Mouse (Mus musculus) ES-E14 (cell line): ENCODE measurements around the gene Adgrd1. TPM values are rescaled to one million over a fixed set of nuclear protein-coding genes. Genes with fewer than 3 reads are reported as not detected.

ENCODE experiments used
- DNase-seq: peaks from one replicate; pipeline ENCODE4 v3.0.0-alpha.2; 2013; ENCODE audit warnings: low read depth, low spot score
- H3K27ac ChIP-seq: 2 replicates; pipeline ENCODE4 v1.5.1; 2012; ENCODE audit warnings: low read depth, mild to moderate bottlenecking, low read length, moderate library complexity, mixed read lengths; ENCODE audit not compliant: poor library complexity, insufficient read depth, severe bottlenecking
- H3K36me3 ChIP-seq: 2 replicates; pipeline ENCODE4 v1.6.1; 2012; ENCODE audit warnings: mild to moderate bottlenecking, low read length, moderate library complexity, mixed read lengths; ENCODE audit not compliant: control insufficient read depth, poor library complexity, insufficient read depth, severe bottlenecking
- H3K4me1 ChIP-seq, 2 experiments: fragments of 150-350 bp in 1 of 2; sonication (generic) in 1 of 2; 2 replicates each; pipeline ENCODE4 v1.6.1; 2012; ENCODE audit warnings: low read length in 2 of 2, mild to moderate bottlenecking in 1 of 2, mixed read lengths in 1 of 2; ENCODE audit not compliant: control insufficient read depth in 2 of 2, insufficient read depth in 2 of 2, poor library complexity in 1 of 2
- H3K4me3 ChIP-seq, 2 experiments: fragments of 150-350 bp in 1 of 2; sonication (generic) in 1 of 2; 2 replicates each; pipeline ENCODE4 v1.5.1; 2012; ENCODE audit warnings: low read length in 2 of 2, low read depth in 1 of 2, mild to moderate bottlenecking in 1 of 2, mixed read lengths in 1 of 2; ENCODE audit not compliant: insufficient read depth in 1 of 2, poor library complexity in 1 of 2, severe bottlenecking in 1 of 2
- H3K9ac ChIP-seq: 2 replicates; pipeline ENCODE4 v1.6.1; 2012; ENCODE audit warnings: low read depth, mild to moderate bottlenecking, low read length, mixed read lengths; ENCODE audit not compliant: poor library complexity, insufficient read depth, severe bottlenecking
- H3K9me3 ChIP-seq: fragments of 150-350 bp; sonication (generic); 2 replicates; pipeline ENCODE4 v1.6.1; 2012; ENCODE audit warnings: low read depth, mild to moderate bottlenecking, low read length; ENCODE audit not compliant: control insufficient read depth, insufficient read depth
- CHD2 ChIP-seq: IDR thresholded peaks from 2 replicates; pipeline ENCODE4 v1.6.1; 2014; ENCODE audit warnings: mild to moderate bottlenecking, low read depth, low read length, inconsistent platforms
- HCFC1 ChIP-seq: IDR thresholded peaks from 2 replicates; pipeline ENCODE4 v1.6.1; 2012; ENCODE audit warnings: low read length, inconsistent platforms, borderline replicate concordance; ENCODE audit not compliant: insufficient read depth
- MAFK ChIP-seq: IDR thresholded peaks from 2 replicates; pipeline ENCODE4 v1.6.1; 2014; ENCODE audit warnings: mild to moderate bottlenecking, low read depth, low read length, inconsistent platforms; ENCODE audit not compliant: insufficient read depth
- ZC3H11A ChIP-seq: IDR thresholded peaks from 2 replicates; pipeline ENCODE4 v1.6.1; 2012; ENCODE audit warnings: low read depth, mild to moderate bottlenecking, inconsistent platforms, low read length, borderline replicate concordance
- ZNF384 ChIP-seq: IDR thresholded peaks from 2 replicates; pipeline ENCODE4 v1.6.1; 2012; ENCODE audit warnings: low read depth, low read length, inconsistent platforms
- in situ Hi-C, 2 experiments: fragments of 600-800 bp; cut with MboI; formaldehyde crosslinking; loops; one replicate each; pipeline ENCODE4 v1.15.1; 2025; ENCODE audit warnings: low sequenced_read_pairs in 2 of 2, inconsistent platforms in 1 of 2; ENCODE audit not compliant: unreplicated experiment in 2 of 2
- total RNA-seq: library from RNA; depleted of rRNA; stranded (reverse); fragments of 300-350 nt; gene quantifications from 2 replicates; pipeline ENCODE4 v1.2.3, GENCODE M21; 2012

The Adgrd1 gene
- total RNA-seq, 1 experiment = 1.1 TPM

DNA sequence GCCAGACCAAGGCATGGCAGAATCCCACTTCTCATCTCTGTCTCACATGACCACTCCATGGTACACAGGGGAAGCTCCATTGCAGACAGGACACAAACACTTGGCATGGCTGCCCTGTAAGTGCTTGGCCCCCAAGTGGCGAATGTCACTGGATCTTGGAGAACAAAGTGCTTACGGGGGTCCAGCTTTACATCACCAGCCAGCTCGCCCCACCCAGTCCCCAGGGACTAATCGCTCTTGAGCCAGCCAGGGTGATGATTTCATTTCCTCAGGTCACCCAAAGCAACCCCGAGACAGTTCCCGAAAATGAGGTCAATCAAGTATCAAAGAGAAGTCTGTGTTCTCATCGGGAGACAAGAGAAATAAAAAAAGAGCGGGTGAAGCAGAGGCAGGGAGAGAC lies 33.8 kb downstream of the Adgrd1 start:
- Histone ChIP-seq H3K9ac (no peak overlapping the region), H3K9me3 (no peaks in the 10 kb centered on the region), H3K27ac (no peak overlapping the region), H3K4me3 (no peak overlapping the region), H3K36me3 (no peaks in the 10 kb centered on the region), H3K4me1 (no peaks in the 10 kb centered on the region)
- DNase-seq = no peak
- in situ Hi-C loops = no loop called here
- TF ChIP-seq CHD2 (no peak), ZNF384 (no peak), MAFK (no peak), HCFC1 (no peak), ZC3H11A (no peak)

GRCm38 (mm10) chr5:129137405-129137804 lies 40.9 kb downstream of the Adgrd1 start:
- H3K9ac ChIP-seq = no peak overlapping the region
- in situ Hi-C loops = no loop called here
- no peaks in the 10 kb centered on the region for H3K9me3 ChIP-seq
- H3K4me1 ChIP-seq = no peaks in the 10 kb centered on the region
- no peaks in the 10 kb centered on the region for H3K36me3 ChIP-seq
- H3K27ac ChIP-seq = no peak overlapping the region
- TF ChIP-seq ZNF384 (no peak), CHD2 (no peak), ZC3H11A (no peak), HCFC1 (no peak), MAFK (no peak)
- DNase-seq = no peak
- H3K4me3 ChIP-seq = no peak overlapping the region

- H3K4me1 ChIP-seq = peaks cover 0 to 6% of the 10 kb centered on the region in 2 experiments; a peak in 2 of 4 replicates
- no peak overlapping the region for H3K27ac ChIP-seq
- no peaks in the 10 kb centered on the region for H3K36me3 ChIP-seq
- TF ChIP-seq HCFC1 (no peak), ZC3H11A (no peak), MAFK (no peak), ZNF384 (no peak), CHD2 (no peak)
- H3K9ac ChIP-seq = no peak overlapping the region
- no peak for DNase-seq
- no peaks in the 10 kb centered on the region for H3K9me3 ChIP-seq
- no peak overlapping the region for H3K4me3 ChIP-seq
- in situ Hi-C loops = no loop called here
These were observed 42.0 kb downstream of the Adgrd1 start for GRCm38 (mm10) chr5:129138576-129138975.

- Histone ChIP-seq H3K36me3 (no peaks in the 10 kb centered on the region), H3K27ac (no peak overlapping the region), H3K9me3 (no peaks in the 10 kb centered on the region), H3K4me3 (no peak overlapping the region), H3K4me1 (peaks cover 1 to 10% of the 10 kb centered on the region in 2 experiments; a peak in 2 of 4 replicates), H3K9ac (no peak overlapping the region)
- in situ Hi-C loops = no loop called here
- no peak for DNase-seq
- no peak for TF ChIP-seq HCFC1
- TF ChIP-seq ZC3H11A = no peak
- TF ChIP-seq CHD2 = no peak
- no peak for TF ChIP-seq MAFK
- TF ChIP-seq ZNF384 = no peak
These were observed 46.3 kb downstream of the Adgrd1 start for GRCm38 (mm10) chr5:129142801-129143200.
